Mouse (Mus musculus): ENCODE data around the gene Zfp106. TPM values are rescaled to one million over a fixed set of nuclear protein-coding genes. Genes with fewer than 3 reads are reported as not detected.
"Not testable (repeated sequence)": the region's sequence is repeated elsewhere in the genome, so short reads cannot be mapped to it uniquely, and the experiment has no call there.

The Zfp106 gene
- total RNA-seq, 2 experiments from 2014 or later: 169 to 182 TPM

DNA sequence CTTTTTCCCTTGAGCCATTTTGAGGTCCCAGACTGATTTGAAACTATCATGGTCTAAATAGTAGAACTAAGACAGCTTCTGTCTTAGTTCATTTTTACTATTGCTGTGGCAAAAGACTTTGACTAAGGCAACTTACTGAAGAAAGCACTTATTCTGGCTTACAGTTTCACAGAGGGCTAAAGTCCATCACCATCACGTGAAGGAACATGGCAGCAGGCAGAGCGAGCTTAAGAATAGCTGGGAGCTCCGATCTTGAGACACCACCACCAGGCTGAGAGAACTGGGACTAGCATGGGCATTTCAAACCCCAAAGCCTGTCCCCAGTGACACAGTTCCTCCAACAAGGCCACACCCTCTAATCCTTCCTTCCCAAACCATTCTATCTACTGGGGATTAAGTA, 7.4 kb upstream of the Zfp106 start:
- no peak for DNase-seq (ENCODE audit: extremely low spot score in 1 of 2, low spot score in 2 of 2)

GRCm38 (mm10) chr2:120567798-120568320, 4.2 kb upstream of the Zfp106 start:
- intact Hi-C loops (cut with DNase I): no loop called here
- DNase-seq (ENCODE audit: extremely low spot score in 1 of 2, low spot score in 2 of 2): no peak

More for the DNA sequence above, 7.4 kb upstream of the Zfp106 start:
- TF ChIP-seq CTCF (IDR thresholded peaks at IDR 0.05): no peak
- H3K4me3 ChIP-seq: no peak overlapping the region
- no peak overlapping the region for H3K27ac ChIP-seq
- intact Hi-C loops (cut with DNase I): no loop called here

DNA sequence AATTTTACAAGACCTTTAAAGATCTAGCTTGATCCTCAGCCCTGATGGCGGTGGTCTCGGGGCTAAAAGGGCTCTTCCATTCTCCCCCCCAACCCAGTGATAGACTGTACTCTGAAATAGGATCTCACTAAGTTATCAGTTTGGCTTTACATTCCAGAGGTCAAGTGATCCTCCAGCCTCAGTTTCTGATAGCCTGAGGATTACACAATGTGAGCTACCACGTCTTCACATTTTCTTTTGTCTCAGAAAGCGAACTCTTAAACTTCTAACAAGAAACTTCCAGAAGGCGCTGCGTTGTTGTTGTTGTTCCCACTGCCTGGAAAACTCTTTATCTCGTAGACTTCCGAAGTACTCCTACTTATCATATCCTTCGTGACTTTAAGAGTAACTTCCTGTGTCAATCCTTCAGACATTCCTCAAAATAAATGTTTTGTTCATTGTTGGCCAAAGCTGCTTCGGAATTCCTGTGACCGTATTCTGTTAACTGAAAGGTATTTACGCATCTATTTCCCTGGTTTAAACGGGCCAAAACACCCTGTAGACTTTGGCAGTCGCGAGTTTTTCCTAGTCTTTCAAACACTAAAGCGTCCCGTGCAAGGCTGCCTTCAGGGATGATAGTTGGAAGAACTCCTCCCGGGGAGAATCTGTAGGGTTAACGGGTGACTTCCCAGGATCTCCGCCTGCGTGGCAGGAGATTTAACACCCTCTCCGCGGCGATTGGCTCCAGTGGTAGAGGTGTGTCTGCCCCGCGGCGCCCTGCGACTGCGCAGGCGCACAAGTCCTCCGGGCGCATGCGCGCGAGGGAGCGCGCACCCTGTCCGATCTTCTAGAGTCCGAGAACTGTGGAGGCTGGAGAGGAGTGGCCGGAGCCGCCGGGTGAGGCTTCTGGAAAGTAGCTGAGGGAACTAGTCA, 3.5 kb upstream of the Zfp106 start, which contains the start of gene Snap23:
TSS of gene Snap23 (plus strand) at position 786 of the 912 bp plus-strand sequence.
- H3K27ac ChIP-seq: peak within 1 kb of the TSS; percentile 79
- DNase-seq (ENCODE audit: extremely low spot score in 1 of 2, low spot score in 2 of 2): peak; percentile 93 to 95
- TF ChIP-seq CTCF (IDR thresholded peaks at IDR 0.05): no peak

More at GRCm38 (mm10) chr2:120567798-120568320, 4.2 kb upstream of the Zfp106 start:
- H3K27ac ChIP-seq: peak overlapping the region; percentile 79
- H3K4me3 ChIP-seq: peak overlapping the region; percentile 73
- TF ChIP-seq CTCF (IDR thresholded peaks at IDR 0.05): no peak

DNA sequence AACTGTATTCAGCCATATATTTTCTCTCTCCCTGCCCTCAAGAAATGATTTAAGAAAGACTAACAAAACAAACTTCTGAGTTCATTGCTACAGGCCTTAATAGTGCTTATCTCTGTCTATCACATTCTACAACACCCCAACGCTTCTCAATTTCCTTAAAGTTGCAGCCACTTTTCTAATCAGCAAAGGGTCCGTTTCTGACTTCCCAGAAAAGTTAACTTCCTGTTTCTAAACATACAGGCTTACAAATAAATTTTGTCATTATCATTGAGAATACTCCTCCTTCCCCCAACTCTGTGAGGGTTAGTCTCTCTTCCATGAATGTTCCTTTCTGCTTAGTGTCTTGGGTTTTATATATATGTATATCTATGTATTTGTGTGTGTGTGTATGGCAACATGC, 1.7 kb upstream of the Zfp106 start:
- TF ChIP-seq CTCF (IDR thresholded peaks at IDR 0.05): no peak
- H3K27ac ChIP-seq: no peak overlapping the region
- no peak for DNase-seq (ENCODE audit: extremely low spot score in 1 of 2, low spot score in 2 of 2)
- H3K4me3 ChIP-seq: no peak overlapping the region
- intact Hi-C loops (cut with DNase I): no loop called here

More for the DNA sequence above, 3.5 kb upstream of the Zfp106 start, which contains the start of gene Snap23:
- intact Hi-C loops (cut with DNase I): no loop called here
- H3K4me3 ChIP-seq: peak within 1 kb of the TSS; percentile 73

DNA sequence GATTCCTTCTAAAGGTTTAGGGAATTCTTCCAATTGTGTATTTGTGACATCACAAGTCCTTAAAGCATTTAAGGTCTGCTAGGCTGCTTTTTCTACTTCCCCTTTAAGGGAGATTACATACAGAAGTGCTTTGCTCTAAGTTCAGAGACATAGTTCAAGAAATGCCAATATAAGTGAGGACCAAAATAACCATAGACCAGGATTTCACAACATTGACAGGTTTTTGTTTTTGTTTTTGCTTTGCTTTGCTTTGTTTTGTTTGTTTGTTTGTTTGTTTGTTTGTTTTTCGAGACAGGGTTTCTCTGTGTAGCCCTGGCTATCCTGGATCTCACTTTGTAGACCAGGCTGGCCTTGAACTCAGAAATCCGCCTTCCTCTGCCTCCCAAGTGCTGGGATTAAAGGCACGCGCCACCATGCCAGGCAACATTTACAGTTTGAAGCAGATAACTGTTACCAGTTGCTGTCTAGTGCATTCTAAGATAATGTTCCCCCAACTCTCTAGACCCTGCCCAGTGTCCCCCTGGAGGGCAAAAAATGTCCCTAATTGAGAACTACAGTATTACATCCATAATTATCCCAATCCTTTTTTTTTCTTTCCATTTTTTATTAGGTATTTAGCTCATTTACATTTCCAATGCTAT, 1.0 kb upstream of the Zfp106 start:
- DNase-seq (ENCODE audit: extremely low spot score in 1 of 2, low spot score in 2 of 2); H3K4me3 ChIP-seq; intact Hi-C loops (cut with DNase I); H3K27ac ChIP-seq: not testable (repeated sequence)

- peak overlapping the region; percentile 87 for H3K4me3 ChIP-seq
- H3K27ac ChIP-seq: no peak overlapping the region; the same call in 1 of the 2 replicates
- no peak for TF ChIP-seq CTCF (IDR thresholded peaks at IDR 0.05)
- no peak for DNase-seq (ENCODE audit: extremely low spot score in 1 of 2, low spot score in 2 of 2)
- intact Hi-C loops (cut with DNase I): loop anchor here (1.0 kb wide), 1 partner anchor 46 kb away; the partner anchor contains the start of genes Haus2 and Lrrc57
These were observed 796 bp downstream of the Zfp106 start for GRCm38 (mm10) chr2:120562859-120563234.

GRCm38 (mm10) chr2:120561524-120561923, 2.1 kb downstream of the Zfp106 start:
- intact Hi-C loops (cut with DNase I): no loop called here
- H3K27ac ChIP-seq: no peak overlapping the region
- no peak for TF ChIP-seq CTCF (IDR thresholded peaks at IDR 0.05)
- H3K4me3 ChIP-seq: no peak overlapping the region
- DNase-seq (ENCODE audit: extremely low spot score in 1 of 2, low spot score in 2 of 2): no peak

GRCm38 (mm10) chr2:120558813-120559212, 4.8 kb downstream of the Zfp106 start:
- DNase-seq (ENCODE audit: extremely low spot score in 1 of 2, low spot score in 2 of 2): no peak
- no peak for TF ChIP-seq CTCF (IDR thresholded peaks at IDR 0.05)
- no peak overlapping the region for H3K27ac ChIP-seq
- no peak overlapping the region for H3K4me3 ChIP-seq
- intact Hi-C loops (cut with DNase I): no loop called here

GRCm38 (mm10) chr2:120556868-120557267, 6.8 kb downstream of the Zfp106 start:
- intact Hi-C loops (cut with DNase I): no loop called here
- no peak for DNase-seq (ENCODE audit: extremely low spot score in 1 of 2, low spot score in 2 of 2)
- no peak overlapping the region for H3K4me3 ChIP-seq
- no peak overlapping the region for H3K27ac ChIP-seq
- TF ChIP-seq CTCF (IDR thresholded peaks at IDR 0.05): no peak

DNA sequence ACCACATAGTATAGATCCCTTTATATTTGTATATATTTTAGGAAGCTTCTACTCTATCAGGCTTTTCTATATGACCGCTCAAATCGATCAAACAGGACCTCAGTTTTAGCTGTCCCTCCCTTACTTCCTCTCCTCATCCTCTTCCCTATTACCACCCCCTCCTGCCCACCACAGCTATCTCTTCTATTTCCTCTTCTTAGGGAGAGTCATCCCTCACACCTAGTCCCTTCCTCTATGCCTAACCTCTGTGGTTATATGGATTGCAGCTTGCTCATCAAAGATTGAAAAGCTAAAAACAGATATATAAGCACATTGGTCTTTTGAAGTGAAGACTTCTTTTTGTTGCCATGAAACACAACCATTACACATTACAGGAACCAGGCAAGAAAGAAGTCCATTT, 18.9 kb downstream of the Zfp106 start:
- Histone ChIP-seq H3K27ac (no peak overlapping the region), H3K4me3 (no peak overlapping the region)
- intact Hi-C loops (cut with DNase I): loop anchor here (5.0 kb wide), 2 partner anchors 43 to 63 kb away; partner anchors contain the start of genes Haus2 and Lrrc57
- TF ChIP-seq CTCF (IDR thresholded peaks at IDR 0.05): no peak
- no peak for DNase-seq (ENCODE audit: extremely low spot score in 1 of 2, low spot score in 2 of 2)

- Histone ChIP-seq H3K4me3 (no peak overlapping the region), H3K27ac (peak overlapping the region; percentile 57; the same call in 1 of the 2 replicates)
- peak; percentile 53 to 58 for DNase-seq (ENCODE audit: extremely low spot score in 1 of 2, low spot score in 2 of 2)
- TF ChIP-seq CTCF (IDR thresholded peaks at IDR 0.05): no peak
- intact Hi-C loops (cut with DNase I): loop anchor here (5.0 kb wide), 3 partner anchors 48 to 133 kb away; partner anchors contain the start of genes Haus2 and Lrrc57
These were observed 23.9 kb downstream of the Zfp106 start for GRCm38 (mm10) chr2:120539778-120540208.

All from left cerebral cortex, adult 2 months (tissue).